ENCODE assay signal across 23 mouse cellular contexts in genomic region chrX:10896193-10896955, GRCm38 (mm10).
"Had no signal": no experiment of that assay in that cellular context is flagged by ENCODE, and none has a peak within 500 bp of the region (broad histone marks: within the 10 kb centered on the region; RNA-seq: fewer than 3 reads in every experiment).

No protein-coding gene starts in this region.

- ATAC-seq: forebrain, embryonic 16.5 days; hindbrain, embryonic 16.5 days; inflammation-experienced regulatory T-cells, adult 6 months; intestine, embryonic 15.5 days; intestine, postnatal 0 days had no signal

- H3K9ac ChIP-seq: heart, embryonic 12.5 days; hindbrain, embryonic 12.5 days; hindbrain, embryonic 14.5 days; intestine, embryonic 15.5 days; limb, embryonic 12.5 days had no signal

- H3K4me3 ChIP-seq: gastrocnemius, adult 2 months; heart, embryonic 10.5 days; heart, embryonic 12.5 days; hindbrain, embryonic 10.5 days; hindbrain, embryonic 12.5 days; intestine, embryonic 15.5 days; layer of hippocampus, adult 2 months; left cerebral cortex, adult 2 months; limb, embryonic 10.5 days; limb, embryonic 12.5 days had no signal

- DNase-seq: gastrocnemius, adult 2 months; gastrocnemius, postnatal 10 days; gastrocnemius, postnatal 25 days; heart, adult 18-20 months; heart, postnatal 4 days; kidney, adult 18-20 months; kidney, adult 8-10 months; kidney, postnatal 25 days had no signal

- H3K27me3 ChIP-seq: heart, embryonic 12.5 days; hindbrain, embryonic 12.5 days; intestine, embryonic 15.5 days; limb, embryonic 12.5 days had no signal

- H3K4me1 ChIP-seq: heart, embryonic 10.5 days; heart, embryonic 12.5 days; hindbrain, embryonic 10.5 days; hindbrain, embryonic 12.5 days; intestine, embryonic 15.5 days; limb, embryonic 10.5 days; limb, embryonic 12.5 days had no signal

- H3K4me2 ChIP-seq: heart, embryonic 12.5 days; hindbrain, embryonic 12.5 days; hindbrain, embryonic 14.5 days; intestine, embryonic 15.5 days; limb, embryonic 12.5 days had no signal

- H3K36me3 ChIP-seq: heart, embryonic 10.5 days; heart, embryonic 12.5 days; hindbrain, embryonic 10.5 days; hindbrain, embryonic 12.5 days; intestine, embryonic 15.5 days; limb, embryonic 10.5 days; limb, embryonic 12.5 days had no signal

- H3K27ac ChIP-seq: gastrocnemius, adult 2 months; heart, embryonic 10.5 days; hindbrain, embryonic 10.5 days; hindbrain, embryonic 12.5 days; hindbrain, embryonic 14.5 days; intestine, embryonic 15.5 days; kidney, postnatal 0 days; layer of hippocampus, adult 2 months; left cerebral cortex, adult 2 months; limb, embryonic 10.5 days; limb, embryonic 12.5 days had no signal

- H3K9me3 ChIP-seq: heart, embryonic 10.5 days; heart, embryonic 12.5 days; hindbrain, embryonic 10.5 days; hindbrain, embryonic 12.5 days; intestine, embryonic 15.5 days; limb, embryonic 10.5 days; limb, embryonic 12.5 days had no signal
